Mouse (Mus musculus) forebrain, embryonic 11.5 days (tissue): ENCODE measurements around the gene Usf1. TPM values are rescaled to one million over a fixed set of nuclear protein-coding genes. Genes with fewer than 3 reads are reported as not detected.
A peak's percentile ranks its signal among the peaks of the same experiment; 100 is the strongest.

Experiments used
- ATAC-seq: fragments of 200-750 bp; cut with Nextera tagmentation; replicated peaks from 2 replicates; pipeline ENCODE4 v1.8.0; 2017; ENCODE audit warnings: moderate TSS enrichment; ENCODE audit not compliant: low FRiP score
- DNase-seq: peaks from one replicate; pipeline ENCODE4 v3.0.0-alpha.2; 2017; ENCODE audit warnings: low spot score
- H3K27ac ChIP-seq: fragments of 300-500 bp; sonication (generic); 2 replicates; pipeline ENCODE4 v1.5.1; 2014; ENCODE audit warnings: low read depth, low read length
- H3K27me3 ChIP-seq: fragments of 300-500 bp; sonication (generic); 2 replicates; pipeline ENCODE4 v1.6.1; 2014; ENCODE audit warnings: mild to moderate bottlenecking, low read length, mixed read lengths; ENCODE audit not compliant: control insufficient read depth, insufficient read depth
- H3K36me3 ChIP-seq: fragments of 300-500 bp; sonication (generic); 2 replicates; pipeline ENCODE4 v1.6.1; 2014; ENCODE audit warnings: mild to moderate bottlenecking, low read length, moderate library complexity, mixed read lengths; ENCODE audit not compliant: control insufficient read depth, insufficient read depth
- H3K4me1 ChIP-seq: fragments of 300-500 bp; sonication (generic); replicated peaks from 2 replicates; pipeline ENCODE4 v1.6.1; 2014; ENCODE audit warnings: low read length, mixed read lengths; ENCODE audit not compliant: control insufficient read depth, insufficient read depth
- H3K4me2 ChIP-seq: fragments of 300-500 bp; sonication (generic); 2 replicates; pipeline ENCODE4 v1.6.1; 2014; ENCODE audit warnings: low read depth, mild to moderate bottlenecking, low read length, moderate library complexity, mixed read lengths; ENCODE audit not compliant: severe bottlenecking
- H3K4me3 ChIP-seq: fragments of 300-500 bp; sonication (generic); 2 replicates; pipeline ENCODE4 v1.5.1; 2014; ENCODE audit warnings: low read depth, low read length
- H3K9ac ChIP-seq: fragments of 300-500 bp; sonication (generic); 2 replicates; pipeline ENCODE4 v1.6.1; 2014; ENCODE audit warnings: low read length
- H3K9me3 ChIP-seq: fragments of 300-500 bp; sonication (generic); 2 replicates; pipeline ENCODE4 v1.6.1; 2016; ENCODE audit warnings: low read length, mixed read lengths; ENCODE audit not compliant: control insufficient read depth
- WGBS: fragments of 180-500 bp; shearing (Covaris S2); extraction: QIAGEN DNeasy Blood & Tissue Kit; methylation state at CpG from one replicate; pipeline ENCODE4 v1.1.7; 2014; 5-methylcytosine and 5-hydroxymethylcytosine counted together
- polyA plus RNA-seq: library from polyadenylated mRNA; unstranded; fragments of >200 nt; fragmentation: Nextera tagmentation; extraction: Ambion mirVana; gene quantifications from 2 replicates; pipeline ENCODE4 v1.2.1, GENCODE M21; 2014

The Usf1 gene
- polyA plus RNA-seq, 1 experiment from 2014 or later = 152 TPM

GRCm38 (mm10) chr1:171410231-171410630, 882 bp upstream of the Usf1 start:
- no peak overlapping the region for H3K9ac ChIP-seq
- H3K27me3 ChIP-seq = no peaks in the 10 kb centered on the region
- DNase-seq = no peak
- no peaks in the 10 kb centered on the region for H3K9me3 ChIP-seq
- ATAC-seq = no peak
- no peak overlapping the region for H3K27ac ChIP-seq
- H3K4me1 ChIP-seq = peaks cover 3% of the 10 kb centered on the region; the same call in 1 of the 2 replicates
- 89% methylated on average over 1 of the region's 1 CpGs for WGBS
- no peak overlapping the region for H3K4me3 ChIP-seq
- no peak overlapping the region for H3K4me2 ChIP-seq
- peaks cover under 1% of the 10 kb centered on the region; the same call in 1 of the 2 replicates for H3K36me3 ChIP-seq

- H3K27ac ChIP-seq = peak overlapping the region; percentile 84
- peak; percentile 79; the same call in 1 of the 2 replicates for ATAC-seq
- H3K4me1 ChIP-seq = peaks cover 3% of the 10 kb centered on the region; the same call in 1 of the 2 replicates
- no peak for DNase-seq
- H3K4me3 ChIP-seq = peak overlapping the region; percentile 94
- H3K27me3 ChIP-seq = no peaks in the 10 kb centered on the region
- no peaks in the 10 kb centered on the region for H3K9me3 ChIP-seq
- H3K9ac ChIP-seq = peak overlapping the region; percentile 98
- H3K36me3 ChIP-seq = peaks cover 9% of the 10 kb centered on the region; the same call in 1 of the 2 replicates
- under 1% methylated on average over 38 of the region's 39 CpGs for WGBS
- H3K4me2 ChIP-seq = peak overlapping the region; percentile 49
Measured at GRCm38 (mm10) chr1:171411492-171411941, 404 bp downstream of the Usf1 start.

GRCm38 (mm10) chr1:171412001-171412441, 908 bp downstream of the Usf1 start:
- H3K4me3 ChIP-seq = peak overlapping the region; percentile 94
- H3K4me2 ChIP-seq = peak overlapping the region; percentile 49
- 1% methylated on average over 20 of the region's 20 CpGs for WGBS
- peaks cover 12% of the 10 kb centered on the region; the same call in 1 of the 2 replicates for H3K36me3 ChIP-seq
- peaks cover 3% of the 10 kb centered on the region; the same call in 1 of the 2 replicates for H3K4me1 ChIP-seq
- DNase-seq (peak; percentile 75), ATAC-seq (peak; percentile 54)
- H3K27ac ChIP-seq = peak overlapping the region; percentile 84
- H3K9me3 ChIP-seq = no peaks in the 10 kb centered on the region
- H3K27me3 ChIP-seq = no peaks in the 10 kb centered on the region
- H3K9ac ChIP-seq = peak overlapping the region; percentile 98

GRCm38 (mm10) chr1:171412446-171412845, 1.3 kb downstream of the Usf1 start:
- Histone ChIP-seq H3K36me3 (peaks cover 15% of the 10 kb centered on the region; the same call in 1 of the 2 replicates), H3K9ac (peak overlapping the region; percentile 98), H3K4me3 (peak overlapping the region; percentile 94), H3K27me3 (no peaks in the 10 kb centered on the region), H3K4me2 (peak overlapping the region; percentile 49), H3K9me3 (no peaks in the 10 kb centered on the region), H3K27ac (peak overlapping the region; percentile 84; the same call in 1 of the 2 replicates), H3K4me1 (peaks cover 3% of the 10 kb centered on the region; the same call in 1 of the 2 replicates)
- 50% methylated on average over 3 of the region's 3 CpGs for WGBS
- DNase-seq (no peak), ATAC-seq (no peak)

- Histone ChIP-seq H3K27me3 (no peaks in the 10 kb centered on the region), H3K9ac (no peak overlapping the region), H3K4me3 (no peak overlapping the region), H3K4me1 (peaks cover 3% of the 10 kb centered on the region; the same call in 1 of the 2 replicates), H3K27ac (no peak overlapping the region), H3K9me3 (no peaks in the 10 kb centered on the region), H3K4me2 (no peak overlapping the region), H3K36me3 (peaks cover 15% of the 10 kb centered on the region; the same call in 1 of the 2 replicates)
- DNase-seq (no peak), ATAC-seq (no peak)
- 78% methylated on average over 8 of the region's 8 CpGs for WGBS
Measured at GRCm38 (mm10) chr1:171413608-171414007, 2.5 kb downstream of the Usf1 start.

GRCm38 (mm10) chr1:171418660-171419059, 7.5 kb downstream of the Usf1 start, which contains the start of gene Tstd1:
TSS of gene Tstd1 (plus strand) at chr1:171418872.
- 89% methylated on average over 5 of the region's 5 CpGs for WGBS
- Histone ChIP-seq H3K27me3 (no peaks in the 10 kb centered on the region), H3K4me1 (no peaks in the 10 kb centered on the region), H3K27ac (no peak within 1 kb of the TSS), H3K9me3 (no peaks in the 10 kb centered on the region), H3K4me2 (no peak within 1 kb of the TSS), H3K4me3 (no peak within 1 kb of the TSS), H3K9ac (no peak within 1 kb of the TSS), H3K36me3 (peaks cover 17% of the 10 kb centered on the region; the same call in 1 of the 2 replicates)
- DNase-seq = no peak
- no peak for ATAC-seq

DNA sequence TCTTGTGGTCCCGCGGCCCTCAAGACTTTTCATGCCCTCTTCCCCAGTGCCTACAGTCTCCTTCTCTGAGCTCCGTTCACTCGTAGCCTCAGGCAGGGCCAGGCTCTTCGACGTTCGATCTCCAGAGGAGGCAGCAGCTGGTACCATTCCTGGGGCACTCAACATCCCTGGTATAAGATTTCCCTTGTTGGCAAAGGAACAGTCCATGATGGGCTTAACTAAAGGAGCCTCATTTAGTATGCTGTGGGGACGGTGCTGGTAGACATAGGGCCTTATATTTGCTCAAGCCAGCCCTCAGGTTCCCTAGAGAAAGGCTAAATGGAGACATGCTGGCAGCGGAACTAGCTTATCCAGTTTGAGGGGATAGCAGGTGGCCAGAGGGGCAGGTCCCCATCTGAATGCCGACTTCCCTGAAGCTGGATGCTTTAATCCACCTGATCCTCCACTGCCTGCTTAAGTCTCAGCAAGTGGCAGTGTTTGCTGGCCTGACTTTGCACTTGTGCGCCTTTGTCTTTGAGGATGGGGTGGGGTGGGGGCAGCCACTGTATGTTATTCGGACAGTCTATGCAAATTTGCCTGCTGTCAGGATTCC, 8.3 kb downstream of the Usf1 start:
- Histone ChIP-seq H3K4me1 (no peaks in the 10 kb centered on the region), H3K4me3 (no peak overlapping the region), H3K27me3 (no peaks in the 10 kb centered on the region), H3K4me2 (no peak overlapping the region), H3K36me3 (peaks cover 17% of the 10 kb centered on the region; the same call in 1 of the 2 replicates), H3K27ac (no peak overlapping the region), H3K9ac (no peak overlapping the region), H3K9me3 (no peaks in the 10 kb centered on the region)
- ATAC-seq = no peak
- DNase-seq = no peak
- 59% methylated on average over 12 of the region's 12 CpGs for WGBS

GRCm38 (mm10) chr1:171419905-171420304, 8.8 kb downstream of the Usf1 start:
- Histone ChIP-seq H3K9ac (no peak overlapping the region), H3K4me3 (no peak overlapping the region), H3K9me3 (no peaks in the 10 kb centered on the region), H3K27me3 (no peaks in the 10 kb centered on the region), H3K4me2 (no peak overlapping the region), H3K27ac (no peak overlapping the region), H3K36me3 (peaks cover 17% of the 10 kb centered on the region; the same call in 1 of the 2 replicates), H3K4me1 (no peaks in the 10 kb centered on the region)
- DNase-seq (no peak), ATAC-seq (no peak)
- WGBS = 77% methylated on average over 5 of the region's 5 CpGs
